Mouse (Mus musculus) kidney, postnatal 0 days (tissue): Measurements from ENCODE around the gene Cdc34. TPM values are rescaled to one million over a fixed set of nuclear protein-coding genes. Genes with fewer than 3 reads are reported as not detected.
"Not testable (repeated sequence)": the region's sequence is repeated elsewhere in the genome, so short reads cannot be mapped to it uniquely, and the experiment has no call there.

Experiments
- ATAC-seq: fragments of 200-750 bp; cut with Nextera tagmentation; replicated peaks from 2 replicates; pipeline ENCODE4 v1.8.0; 2017; ENCODE audit warnings: low read depth, moderate number of reproducible peaks, moderate TSS enrichment, moderate library complexity; ENCODE audit not compliant: low FRiP score
- DNase-seq: peaks from one replicate; pipeline ENCODE4 v3.0.0-alpha.2; 2016; ENCODE audit warnings: low spot score
- H3K27ac ChIP-seq: fragments of 300-500 bp; sonication (generic); 2 replicates; pipeline ENCODE4 v1.5.1; 2014; ENCODE audit warnings: mild to moderate bottlenecking
- H3K27me3 ChIP-seq: fragments of 300-500 bp; sonication (generic); 2 replicates; pipeline ENCODE4 v1.6.1; 2014; ENCODE audit warnings: low read length, mixed read lengths; ENCODE audit not compliant: insufficient read depth
- H3K36me3 ChIP-seq: fragments of 300-500 bp; sonication (generic); 2 replicates; pipeline ENCODE4 v1.6.1; 2014; ENCODE audit warnings: low read length, mixed read lengths; ENCODE audit not compliant: insufficient read depth
- H3K4me1 ChIP-seq: fragments of 300-500 bp; sonication (generic); replicated peaks from 2 replicates; pipeline ENCODE4 v1.6.1; 2014; ENCODE audit warnings: antibody characterized with exemption, low read length, mixed read lengths; ENCODE audit not compliant: insufficient read depth
- H3K4me2 ChIP-seq: fragments of 300-500 bp; sonication (generic); 2 replicates; pipeline ENCODE4 v1.6.1; 2014; ENCODE audit warnings: mild to moderate bottlenecking, low read length, moderate library complexity, mixed read lengths
- H3K4me3 ChIP-seq: fragments of 300-500 bp; sonication (generic); replicated peaks from 2 replicates; pipeline ENCODE4 v1.5.1; 2014; ENCODE audit warnings: low read depth, low read length
- H3K9ac ChIP-seq: fragments of 300-500 bp; sonication (generic); 2 replicates; pipeline ENCODE4 v1.6.1; 2014; ENCODE audit warnings: low read depth, low read length
- H3K9me3 ChIP-seq: fragments of 300-500 bp; sonication (generic); replicated peaks from 2 replicates; pipeline ENCODE4 v1.6.1; 2016; ENCODE audit warnings: low read length, inconsistent platforms, mixed read lengths
- CTCF ChIP-seq: IDR thresholded peaks from 2 replicates; pipeline ENCODE4 v1.5.1; 2016; ENCODE audit warnings: antibody characterized with exemption, low read depth, mild to moderate bottlenecking, moderate library complexity
- WGBS: fragments of 180-500 bp; shearing (Covaris S2); extraction: QIAGEN DNeasy Blood & Tissue Kit; methylation state at CpG from one replicate; pipeline ENCODE4 v1.1.7; 2014; 5-methylcytosine and 5-hydroxymethylcytosine counted together
- polyA plus RNA-seq: library from polyadenylated mRNA; unstranded; fragments of >200 nt; fragmentation: Nextera tagmentation; extraction: Ambion mirVana; gene quantifications from 2 replicates; pipeline ENCODE4 v1.2.1, GENCODE M21; 2015

Gene Cdc34
- polyA plus RNA-seq, 1 experiment from 2014 or later = 75.7 TPM

DNA sequence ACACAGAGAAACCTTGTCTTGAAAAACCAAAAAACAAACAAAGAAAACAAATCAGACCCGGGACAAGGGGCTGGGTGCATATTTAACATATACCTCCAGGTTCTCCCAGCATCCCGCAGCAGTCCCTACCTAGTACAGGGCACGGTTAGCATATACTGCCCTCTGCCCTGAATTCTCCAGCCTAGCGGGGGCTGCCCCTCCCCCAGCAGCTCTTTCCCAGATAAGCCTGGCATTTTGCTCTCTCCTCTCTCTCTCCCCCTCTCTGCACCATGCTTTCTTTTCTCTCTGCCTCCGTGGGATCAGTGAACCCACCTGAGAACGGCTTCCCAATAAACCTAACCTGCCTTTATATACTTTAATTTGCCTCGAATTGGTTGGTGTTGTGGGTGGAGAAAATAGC, 18.7 kb downstream of the Cdc34 start:
- no peak overlapping the region for H3K9ac ChIP-seq
- no peaks in the 10 kb centered on the region for H3K9me3 ChIP-seq
- H3K27me3 ChIP-seq = no peaks in the 10 kb centered on the region
- peak overlapping the region; percentile 70; the same call in 1 of the 2 replicates for H3K27ac ChIP-seq
- 38% methylated on average over 7 of the region's 7 CpGs for WGBS
- ATAC-seq = no peak
- H3K4me3 ChIP-seq = no peak overlapping the region
- no peaks in the 10 kb centered on the region for H3K36me3 ChIP-seq
- peaks cover 22% of the 10 kb centered on the region for H3K4me1 ChIP-seq
- no peak overlapping the region for H3K4me2 ChIP-seq
- no peak for TF ChIP-seq CTCF
- no peak for DNase-seq

DNA sequence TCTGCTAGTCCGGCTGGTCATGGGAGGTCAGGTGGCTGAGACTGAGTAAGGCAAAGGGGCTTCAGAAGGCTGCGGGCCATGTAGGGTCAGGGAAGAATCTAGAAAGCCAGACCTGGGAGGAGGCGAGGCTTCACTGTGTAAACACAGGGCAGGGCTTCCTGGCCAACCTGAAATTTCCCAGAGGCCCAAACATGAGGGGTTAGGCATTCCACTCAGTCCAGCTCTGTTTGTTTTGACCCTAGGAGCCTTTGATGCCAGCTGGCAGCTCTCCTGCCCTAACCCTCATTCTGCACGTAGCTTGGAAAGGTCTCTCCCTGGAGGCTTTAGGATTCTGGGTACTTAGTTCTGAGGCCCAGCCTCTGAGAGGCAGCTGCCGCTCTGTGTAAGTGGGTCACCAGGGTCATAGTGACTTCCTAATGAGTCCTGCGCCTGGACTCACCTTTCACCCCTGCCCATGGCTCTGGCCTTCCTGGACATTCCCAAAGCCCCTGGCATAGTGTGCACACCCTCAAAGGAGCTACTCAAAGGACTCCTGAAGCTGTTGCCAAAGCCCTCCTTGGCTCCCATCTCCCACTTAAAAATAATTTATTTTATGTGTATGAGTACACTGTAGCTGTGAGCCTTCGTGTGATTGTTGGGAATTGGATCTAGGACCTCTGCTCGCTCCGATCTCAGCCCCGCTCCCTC, 19.6 kb downstream of the Cdc34 start:
- Histone ChIP-seq H3K9ac (no peak overlapping the region), H3K9me3 (no peaks in the 10 kb centered on the region), H3K36me3 (0 out of 2 replicates have a peak, but pooled peaks cover 3% of the 10 kb centered on the region), H3K4me2 (no peak overlapping the region), H3K4me1 (peaks cover 20% of the 10 kb centered on the region), H3K4me3 (no peak overlapping the region), H3K27me3 (no peaks in the 10 kb centered on the region), H3K27ac (peak overlapping the region; percentile 70)
- ATAC-seq = no peak
- TF ChIP-seq CTCF = no peak
- WGBS = 42% methylated on average over 10 of the region's 10 CpGs
- no peak for DNase-seq

GRCm38 (mm10) chr10:79702970-79703369, 21.0 kb downstream of the Cdc34 start:
- not testable (repeated sequence) for H3K4me3 ChIP-seq, DNase-seq, H3K27me3 ChIP-seq, ATAC-seq, H3K9me3 ChIP-seq, H3K27ac ChIP-seq, H3K36me3 ChIP-seq, H3K4me2 ChIP-seq, H3K9ac ChIP-seq
- 87% methylated on average over 2 of the region's 4 CpGs for WGBS
- H3K4me1 ChIP-seq = peaks cover 20% of the 10 kb centered on the region

- H3K4me1 ChIP-seq = peaks cover 19% of the 10 kb centered on the region
- H3K36me3 ChIP-seq = 0 out of 2 replicates have a peak, but pooled peaks cover 3% of the 10 kb centered on the region
- peak overlapping the region; percentile 49 for H3K4me2 ChIP-seq
- no peak overlapping the region; the same call in 1 of the 2 replicates for H3K4me3 ChIP-seq
- H3K27ac ChIP-seq = peak overlapping the region; percentile 36; the same call in 1 of the 2 replicates
- no peaks in the 10 kb centered on the region for H3K9me3 ChIP-seq
- ATAC-seq = no peak
- WGBS = 81% methylated on average over 10 of the region's 10 CpGs
- no peak overlapping the region for H3K9ac ChIP-seq
- DNase-seq = no peak
- no peak for TF ChIP-seq CTCF
- H3K27me3 ChIP-seq = no peaks in the 10 kb centered on the region
These were observed 21.5 kb downstream of the Cdc34 start for GRCm38 (mm10) chr10:79703541-79703940.

GRCm38 (mm10) chr10:79704065-79704969, 22.3 kb downstream of the Cdc34 start, which contains the start of gene Bsg:
Gene Bsg, plus strand, starts transcription at chr10:79704491.
- peak within 1 kb of the TSS; percentile 81 for H3K9ac ChIP-seq
- H3K4me2 ChIP-seq = peak within 1 kb of the TSS; percentile 79
- TF ChIP-seq CTCF = peak; percentile 65; the same call in 1 of the 2 replicates
- H3K4me3 ChIP-seq = peak within 1 kb of the TSS; percentile 68
- H3K4me1 ChIP-seq = peaks cover 19% of the 10 kb centered on the region
- no peaks in the 10 kb centered on the region for H3K9me3 ChIP-seq
- H3K27me3 ChIP-seq = no peaks in the 10 kb centered on the region
- H3K36me3 ChIP-seq = peaks cover 6% of the 10 kb centered on the region
- H3K27ac ChIP-seq = peak within 1 kb of the TSS; percentile 68
- ATAC-seq (peak; percentile 95), DNase-seq (peak; percentile 99)
- WGBS = under 1% methylated on average over 57 of the region's 65 CpGs

DNA sequence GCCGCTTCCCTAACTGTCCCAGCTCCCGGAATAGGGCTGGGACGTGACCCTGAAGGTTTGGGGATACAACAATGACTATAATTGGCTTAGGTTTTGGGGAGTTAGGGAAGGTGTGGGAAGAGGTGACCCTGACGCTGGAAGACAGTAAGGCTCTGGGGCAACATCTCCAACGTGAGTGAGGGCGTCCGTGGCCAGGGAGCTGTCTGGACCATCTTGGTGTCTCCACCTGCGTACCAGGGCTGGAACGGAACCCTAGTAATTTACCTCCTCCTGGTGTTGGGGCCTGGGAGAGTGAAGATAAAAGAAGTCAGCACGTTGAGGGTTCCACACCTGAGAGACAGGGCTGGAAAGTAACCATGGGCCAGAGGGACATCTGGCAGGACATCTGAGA, 23.0 kb downstream of the Cdc34 start:
- no peaks in the 10 kb centered on the region for H3K9me3 ChIP-seq
- H3K9ac ChIP-seq = peak overlapping the region; percentile 81
- H3K4me3 ChIP-seq = peak overlapping the region; percentile 68
- DNase-seq = no peak
- H3K4me1 ChIP-seq = peaks cover 19% of the 10 kb centered on the region
- no peaks in the 10 kb centered on the region for H3K27me3 ChIP-seq
- H3K36me3 ChIP-seq = peaks cover 13% of the 10 kb centered on the region
- TF ChIP-seq CTCF = no peak
- H3K4me2 ChIP-seq = peak overlapping the region; percentile 79
- no peak for ATAC-seq
- 3% methylated on average over 10 of the region's 10 CpGs for WGBS
- H3K27ac ChIP-seq = peak overlapping the region; percentile 68
